Mouse (Mus musculus): ENCODE data around the gene Klhdc3. TPM values are rescaled to one million over a fixed set of nuclear protein-coding genes. Genes with fewer than 3 reads are reported as not detected.
A peak's percentile ranks its signal among the peaks of the same experiment; 100 is the strongest.

Klhdc3 gene
- polyA plus RNA-seq, 1 experiment from 2014 or later, result 121 TPM

- ATAC-seq (replicated peaks; ENCODE audit: low FRiP score), result peak; percentile 75
- 1% methylated on average over 53 of the region's 53 CpGs for WGBS
- Histone ChIP-seq H3K4me2 (peak within 1 kb of the TSS; percentile 86), H3K27me3 (replicated peaks; ENCODE audit: control insufficient read depth, insufficient read depth, low read length) (no peaks in the 10 kb centered on the region), H3K27ac (ENCODE audit: low read depth, low read length) (peak within 1 kb of the TSS; percentile 59), H3K4me3 (ENCODE audit: low read depth, low read length) (peak within 1 kb of the TSS; percentile 72), H3K9ac (ENCODE audit: low read depth, low read length) (peak within 1 kb of the TSS; percentile 84), H3K9me3 (ENCODE audit: control insufficient read depth, low read length) (no peaks in the 10 kb centered on the region), H3K36me3 (ENCODE audit: control insufficient read depth, insufficient read depth, low read length) (no peaks in the 10 kb centered on the region; the same call in 1 of the 2 replicates), H3K4me1 (replicated peaks; ENCODE audit: control insufficient read depth, insufficient read depth, low read length) (peaks cover 22% of the 10 kb centered on the region)
- DNase-seq (ENCODE audit: low spot score), result peak; percentile 100
These were observed 35.0 kb downstream of the Klhdc3 start, which contains the start of the genes Klc4 and Mrpl2 for GRCm38 (mm10) chr17:46645561-46646321. Gene Klc4, minus strand, starts transcription at chr17:46646022. Gene Mrpl2, plus strand, starts transcription at chr17:46646229.

- H3K27ac ChIP-seq (ENCODE audit: low read depth, low read length), result peak overlapping the region; percentile 20; the same call in 1 of the 2 replicates
- 7% methylated on average over 9 of the region's 11 CpGs for WGBS
- no peaks in the 10 kb centered on the region for H3K9me3 ChIP-seq (ENCODE audit: control insufficient read depth, low read length)
- peak overlapping the region; percentile 72 for H3K4me3 ChIP-seq (ENCODE audit: low read depth, low read length)
- peak overlapping the region; percentile 86 for H3K4me2 ChIP-seq
- no peaks in the 10 kb centered on the region for H3K27me3 ChIP-seq (replicated peaks; ENCODE audit: control insufficient read depth, insufficient read depth, low read length)
- H3K36me3 ChIP-seq (ENCODE audit: control insufficient read depth, insufficient read depth, low read length), result no peaks in the 10 kb centered on the region; the same call in 1 of the 2 replicates
- peaks cover 20% of the 10 kb centered on the region for H3K4me1 ChIP-seq (replicated peaks; ENCODE audit: control insufficient read depth, insufficient read depth, low read length)
- peak overlapping the region; percentile 67 for H3K9ac ChIP-seq (ENCODE audit: low read depth, low read length)
- no peak for DNase-seq (ENCODE audit: low spot score)
- ATAC-seq (replicated peaks; ENCODE audit: low FRiP score), result 0 out of 2 replicates have a peak, but pooled peaks have one; percentile 15
These were observed 35.7 kb downstream of the Klhdc3 start for GRCm38 (mm10) chr17:46644916-46645475.

DNA sequence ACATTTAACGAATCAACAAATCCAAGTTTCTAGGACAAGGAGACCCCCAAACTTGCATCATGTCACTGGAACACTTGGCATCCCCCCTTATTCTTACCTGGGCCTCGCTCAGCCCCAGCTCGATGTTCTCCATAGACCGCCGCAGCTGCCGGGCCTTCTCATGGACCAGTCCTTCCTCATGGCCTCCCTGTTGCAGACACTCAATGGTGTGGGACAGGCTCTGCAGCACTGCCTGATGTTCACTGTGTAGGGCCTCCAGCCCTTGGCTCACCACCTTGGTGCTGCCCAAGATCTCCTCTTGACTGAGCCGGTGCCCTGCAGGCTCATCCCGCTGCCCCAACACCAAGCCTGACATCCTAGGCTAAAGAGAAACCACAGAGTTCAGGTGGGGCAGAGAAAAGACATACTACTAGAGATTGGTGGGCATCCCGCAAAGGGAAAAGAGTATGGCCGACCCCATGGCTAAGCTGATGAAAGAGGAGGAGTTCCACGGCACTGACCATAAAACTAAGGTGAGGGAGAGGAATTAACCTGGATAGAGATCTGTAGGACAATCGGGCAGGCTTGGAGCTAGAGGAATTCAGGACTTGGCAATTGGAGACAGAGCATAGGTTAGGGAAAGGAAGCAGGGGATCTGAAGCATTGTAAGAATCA lies 36.4 kb downstream of the Klhdc3 start:
- H3K4me2 ChIP-seq, result peak overlapping the region; percentile 86
- H3K9ac ChIP-seq (ENCODE audit: low read depth, low read length), result no peak overlapping the region
- peaks cover 13% of the 10 kb centered on the region for H3K4me1 ChIP-seq (replicated peaks; ENCODE audit: control insufficient read depth, insufficient read depth, low read length)
- H3K27ac ChIP-seq (ENCODE audit: low read depth, low read length), result no peak overlapping the region
- H3K4me3 ChIP-seq (ENCODE audit: low read depth, low read length), result peak overlapping the region; percentile 72; the same call in 1 of the 2 replicates
- ATAC-seq (replicated peaks; ENCODE audit: low FRiP score) (no peak), DNase-seq (ENCODE audit: low spot score) (no peak)
- no peaks in the 10 kb centered on the region; the same call in 1 of the 2 replicates for H3K36me3 ChIP-seq (ENCODE audit: control insufficient read depth, insufficient read depth, low read length)
- WGBS, result 84% methylated on average over 12 of the region's 12 CpGs
- no peaks in the 10 kb centered on the region for H3K9me3 ChIP-seq (ENCODE audit: control insufficient read depth, low read length)
- H3K27me3 ChIP-seq (replicated peaks; ENCODE audit: control insufficient read depth, insufficient read depth, low read length), result no peaks in the 10 kb centered on the region

DNA sequence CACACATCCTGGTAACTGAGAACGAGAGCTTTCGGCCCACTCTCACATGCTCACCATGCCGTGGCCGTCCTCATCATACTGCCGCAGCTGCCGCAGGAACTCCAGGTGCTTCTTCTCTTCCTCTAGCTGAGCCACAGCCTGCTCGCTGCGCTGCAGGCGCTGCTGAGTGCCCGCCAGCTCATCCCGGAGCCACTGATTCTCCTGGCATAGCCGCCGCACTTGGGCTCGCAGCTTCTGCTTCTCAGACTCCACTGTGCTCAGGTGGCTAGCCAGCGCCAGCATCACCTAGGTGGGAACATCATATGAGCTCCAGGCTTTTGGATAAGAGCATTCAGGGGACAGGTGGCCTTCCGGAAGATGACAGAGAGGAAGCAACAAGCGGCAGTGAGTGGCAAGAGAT lies 38.7 kb downstream of the Klhdc3 start:
- no peak for ATAC-seq (replicated peaks; ENCODE audit: low FRiP score)
- 90% methylated on average over 17 of the region's 17 CpGs for WGBS
- H3K27ac ChIP-seq (ENCODE audit: low read depth, low read length), result no peak overlapping the region
- no peak overlapping the region for H3K4me2 ChIP-seq
- no peak overlapping the region for H3K9ac ChIP-seq (ENCODE audit: low read depth, low read length)
- H3K27me3 ChIP-seq (replicated peaks; ENCODE audit: control insufficient read depth, insufficient read depth, low read length), result no peaks in the 10 kb centered on the region
- H3K4me3 ChIP-seq (ENCODE audit: low read depth, low read length), result no peak overlapping the region
- no peaks in the 10 kb centered on the region for H3K9me3 ChIP-seq (ENCODE audit: control insufficient read depth, low read length)
- no peaks in the 10 kb centered on the region; the same call in 1 of the 2 replicates for H3K36me3 ChIP-seq (ENCODE audit: control insufficient read depth, insufficient read depth, low read length)
- no peak for DNase-seq (ENCODE audit: low spot score)
- peaks cover 10% of the 10 kb centered on the region for H3K4me1 ChIP-seq (replicated peaks; ENCODE audit: control insufficient read depth, insufficient read depth, low read length)

GRCm38 (mm10) chr17:46639929-46640328 lies 40.8 kb downstream of the Klhdc3 start:
- no peak for ATAC-seq (replicated peaks; ENCODE audit: low FRiP score)
- no peak for DNase-seq (ENCODE audit: low spot score)
- H3K36me3 ChIP-seq (ENCODE audit: control insufficient read depth, insufficient read depth, low read length), result no peaks in the 10 kb centered on the region; the same call in 1 of the 2 replicates
- no peaks in the 10 kb centered on the region for H3K27me3 ChIP-seq (replicated peaks; ENCODE audit: control insufficient read depth, insufficient read depth, low read length)
- H3K4me1 ChIP-seq (replicated peaks; ENCODE audit: control insufficient read depth, insufficient read depth, low read length), result peaks cover 1% of the 10 kb centered on the region
- H3K4me3 ChIP-seq (ENCODE audit: low read depth, low read length), result no peak overlapping the region
- no peak overlapping the region for H3K4me2 ChIP-seq
- no peaks in the 10 kb centered on the region for H3K9me3 ChIP-seq (ENCODE audit: control insufficient read depth, low read length)
- no peak overlapping the region for H3K9ac ChIP-seq (ENCODE audit: low read depth, low read length)
- H3K27ac ChIP-seq (ENCODE audit: low read depth, low read length), result no peak overlapping the region
- 59% methylated on average over 9 of the region's 9 CpGs for WGBS

- DNase-seq (ENCODE audit: low spot score), result no peak
- Histone ChIP-seq H3K27ac (ENCODE audit: low read depth, low read length) (no peak overlapping the region), H3K4me2 (peak overlapping the region; percentile 35), H3K9me3 (ENCODE audit: control insufficient read depth, low read length) (no peaks in the 10 kb centered on the region), H3K36me3 (ENCODE audit: control insufficient read depth, insufficient read depth, low read length) (no peaks in the 10 kb centered on the region; the same call in 1 of the 2 replicates), H3K9ac (ENCODE audit: low read depth, low read length) (no peak overlapping the region), H3K27me3 (replicated peaks; ENCODE audit: control insufficient read depth, insufficient read depth, low read length) (no peaks in the 10 kb centered on the region), H3K4me1 (replicated peaks; ENCODE audit: control insufficient read depth, insufficient read depth, low read length) (no peaks in the 10 kb centered on the region), H3K4me3 (ENCODE audit: low read depth, low read length) (no peak overlapping the region)
- WGBS, result 29% methylated on average over 15 of the region's 15 CpGs
- no peak for ATAC-seq (replicated peaks; ENCODE audit: low FRiP score)
These were observed 43.7 kb downstream of the Klhdc3 start for GRCm38 (mm10) chr17:46636831-46637523.

- Histone ChIP-seq H3K36me3 (ENCODE audit: control insufficient read depth, insufficient read depth, low read length) (no peaks in the 10 kb centered on the region), H3K4me1 (replicated peaks; ENCODE audit: control insufficient read depth, insufficient read depth, low read length) (peaks cover 26% of the 10 kb centered on the region), H3K9me3 (ENCODE audit: control insufficient read depth, low read length) (no peaks in the 10 kb centered on the region), H3K4me3 (ENCODE audit: low read depth, low read length) (peak overlapping the region; percentile 60), H3K4me2 (peak overlapping the region; percentile 74), H3K27ac (ENCODE audit: low read depth, low read length) (peak overlapping the region; percentile 44), H3K27me3 (replicated peaks; ENCODE audit: control insufficient read depth, insufficient read depth, low read length) (peaks cover 23% of the 10 kb centered on the region), H3K9ac (ENCODE audit: low read depth, low read length) (peak overlapping the region; percentile 73; the same call in 1 of the 2 replicates)
- DNase-seq (ENCODE audit: low spot score) (peak; percentile 68), ATAC-seq (replicated peaks; ENCODE audit: low FRiP score) (peak; percentile 37; the same call in 1 of the 2 replicates)
- 19% methylated on average over 11 of the region's 12 CpGs for WGBS
These were observed 50.9 kb downstream of the Klhdc3 start for GRCm38 (mm10) chr17:46629685-46630441.
